Mouse (Mus musculus): ENCODE measurements at regions not wholly inside any gene's neighbourhood (a gene's known extent, or its start where the extent isn't known, plus 50 kb on each side); places are given as distances from the start of the nearest gene placed in this dataset.
A peak's percentile ranks its signal among the peaks of the same experiment; 100 is the strongest.

GRCm38 (mm10) chr14:98749086-98750027, 244.8 kb downstream of the Rpl36a-ps1 start:
- H3K9me3 ChIP-seq (ENCODE audit: control insufficient read depth, low read length) = no peaks in the 10 kb centered on the region
- no peak overlapping the region for H3K4me3 ChIP-seq (ENCODE audit: low read depth, low read length)
- DNase-seq (ENCODE audit: low spot score) (no peak), ATAC-seq (ENCODE audit: low read depth) (no peak)
- no peak overlapping the region for H3K9ac ChIP-seq (ENCODE audit: low read depth, low read length)
- no peaks in the 10 kb centered on the region for H3K4me1 ChIP-seq (ENCODE audit: control insufficient read depth, insufficient read depth, low read length)
- no peak overlapping the region for H3K27ac ChIP-seq (replicated peaks; ENCODE audit: low read depth, low read length)
- no peaks in the 10 kb centered on the region for H3K27me3 ChIP-seq (replicated peaks; ENCODE audit: control insufficient read depth, insufficient read depth, low read length)
- H3K4me2 ChIP-seq (ENCODE audit: low read depth, low read length) = no peak overlapping the region
- 77% methylated on average over 14 of the region's 14 CpGs for WGBS
- H3K36me3 ChIP-seq (ENCODE audit: control insufficient read depth, insufficient read depth, low read length) = no peaks in the 10 kb centered on the region

- no peak overlapping the region for H3K4me2 ChIP-seq (ENCODE audit: low read depth, low read length)
- 80% methylated on average over 16 of the region's 16 CpGs for WGBS
- no peak for ATAC-seq (ENCODE audit: low read depth)
Measured at GRCm38 (mm10) chr14:98747159-98747775, 246.9 kb downstream of the Rpl36a-ps1 start.

GRCm38 (mm10) chr14:98730375-98730774, 263.7 kb downstream of the Rpl36a-ps1 start:
- no peak overlapping the region for H3K4me2 ChIP-seq (ENCODE audit: low read depth, low read length)
- H3K9me3 ChIP-seq (ENCODE audit: control insufficient read depth, low read length) = no peaks in the 10 kb centered on the region
- no peaks in the 10 kb centered on the region for H3K36me3 ChIP-seq (ENCODE audit: control insufficient read depth, insufficient read depth, low read length)
- no peaks in the 10 kb centered on the region for H3K4me1 ChIP-seq (ENCODE audit: control insufficient read depth, insufficient read depth, low read length)
- H3K4me3 ChIP-seq (ENCODE audit: low read depth, low read length) = no peak overlapping the region
- ATAC-seq (ENCODE audit: low read depth) = no peak
- no peak overlapping the region for H3K27ac ChIP-seq (replicated peaks; ENCODE audit: low read depth, low read length)
- no peak for DNase-seq (ENCODE audit: low spot score)
- H3K9ac ChIP-seq (ENCODE audit: low read depth, low read length) = no peak overlapping the region
- no peaks in the 10 kb centered on the region for H3K27me3 ChIP-seq (replicated peaks; ENCODE audit: control insufficient read depth, insufficient read depth, low read length)
- WGBS = 88% methylated on average over 3 of the region's 3 CpGs

More at GRCm38 (mm10) chr14:98747159-98747775, 246.9 kb downstream of the Rpl36a-ps1 start:
- Histone ChIP-seq H3K36me3 (ENCODE audit: control insufficient read depth, insufficient read depth, low read length) (no peaks in the 10 kb centered on the region), H3K4me1 (ENCODE audit: control insufficient read depth, insufficient read depth, low read length) (no peaks in the 10 kb centered on the region), H3K27ac (replicated peaks; ENCODE audit: low read depth, low read length) (no peak overlapping the region), H3K9me3 (ENCODE audit: control insufficient read depth, low read length) (no peaks in the 10 kb centered on the region), H3K9ac (ENCODE audit: low read depth, low read length) (no peak overlapping the region), H3K4me3 (ENCODE audit: low read depth, low read length) (no peak overlapping the region), H3K27me3 (replicated peaks; ENCODE audit: control insufficient read depth, insufficient read depth, low read length) (no peaks in the 10 kb centered on the region)
- DNase-seq (ENCODE audit: low spot score) = no peak

GRCm38 (mm10) chr14:98728863-98729262, 265.3 kb downstream of the Rpl36a-ps1 start:
- Histone ChIP-seq H3K9ac (ENCODE audit: low read depth, low read length) (no peak overlapping the region), H3K4me2 (ENCODE audit: low read depth, low read length) (no peak overlapping the region)
- DNase-seq (ENCODE audit: low spot score) = no peak

GRCm38 (mm10) chr14:98722481-98722880, 271.6 kb downstream of the Rpl36a-ps1 start:
- Histone ChIP-seq H3K9me3 (ENCODE audit: control insufficient read depth, low read length) (no peaks in the 10 kb centered on the region), H3K4me3 (ENCODE audit: low read depth, low read length) (no peak overlapping the region), H3K27me3 (replicated peaks; ENCODE audit: control insufficient read depth, insufficient read depth, low read length) (no peaks in the 10 kb centered on the region), H3K36me3 (ENCODE audit: control insufficient read depth, insufficient read depth, low read length) (no peaks in the 10 kb centered on the region), H3K9ac (ENCODE audit: low read depth, low read length) (no peak overlapping the region), H3K4me1 (ENCODE audit: control insufficient read depth, insufficient read depth, low read length) (no peaks in the 10 kb centered on the region), H3K27ac (replicated peaks; ENCODE audit: low read depth, low read length) (no peak overlapping the region), H3K4me2 (ENCODE audit: low read depth, low read length) (no peak overlapping the region)
- ATAC-seq (ENCODE audit: low read depth) = no peak
- 73% methylated on average over 9 of the region's 9 CpGs for WGBS
- no peak for DNase-seq (ENCODE audit: low spot score)

More at GRCm38 (mm10) chr14:98728863-98729262, 265.3 kb downstream of the Rpl36a-ps1 start:
- Histone ChIP-seq H3K4me1 (ENCODE audit: control insufficient read depth, insufficient read depth, low read length) (no peaks in the 10 kb centered on the region), H3K27ac (replicated peaks; ENCODE audit: low read depth, low read length) (no peak overlapping the region), H3K9me3 (ENCODE audit: control insufficient read depth, low read length) (no peaks in the 10 kb centered on the region), H3K27me3 (replicated peaks; ENCODE audit: control insufficient read depth, insufficient read depth, low read length) (no peaks in the 10 kb centered on the region), H3K4me3 (ENCODE audit: low read depth, low read length) (no peak overlapping the region), H3K36me3 (ENCODE audit: control insufficient read depth, insufficient read depth, low read length) (no peaks in the 10 kb centered on the region)
- ATAC-seq (ENCODE audit: low read depth) = no peak
- 59% methylated on average over 2 of the region's 2 CpGs for WGBS

- ATAC-seq (ENCODE audit: low read depth) = no peak
- H3K9me3 ChIP-seq (ENCODE audit: control insufficient read depth, low read length) = no peaks in the 10 kb centered on the region
- no peak overlapping the region for H3K4me2 ChIP-seq (ENCODE audit: low read depth, low read length)
- H3K4me1 ChIP-seq (ENCODE audit: control insufficient read depth, insufficient read depth, low read length) = no peaks in the 10 kb centered on the region
- no peak for DNase-seq (ENCODE audit: low spot score)
- no peak overlapping the region for H3K9ac ChIP-seq (ENCODE audit: low read depth, low read length)
- 95% methylated on average over 2 of the region's 2 CpGs for WGBS
- no peak overlapping the region for H3K27ac ChIP-seq (replicated peaks; ENCODE audit: low read depth, low read length)
- H3K4me3 ChIP-seq (ENCODE audit: low read depth, low read length) = no peak overlapping the region
- no peaks in the 10 kb centered on the region for H3K27me3 ChIP-seq (replicated peaks; ENCODE audit: control insufficient read depth, insufficient read depth, low read length)
- H3K36me3 ChIP-seq (ENCODE audit: control insufficient read depth, insufficient read depth, low read length) = no peaks in the 10 kb centered on the region
Measured at GRCm38 (mm10) chr14:98721033-98721432, 273.1 kb downstream of the Rpl36a-ps1 start.

- WGBS = 46% methylated on average over 2 of the region's 2 CpGs
- DNase-seq (ENCODE audit: low spot score) = peak; percentile 11
- no peak for ATAC-seq (ENCODE audit: low read depth)
Measured at GRCm38 (mm10) chr14:98708045-98708444, 286.1 kb downstream of the Rpl36a-ps1 start.

GRCm38 (mm10) chr14:98707574-98707973, 286.5 kb downstream of the Rpl36a-ps1 start:
- Histone ChIP-seq H3K36me3 (ENCODE audit: control insufficient read depth, insufficient read depth, low read length) (no peaks in the 10 kb centered on the region), H3K27me3 (replicated peaks; ENCODE audit: control insufficient read depth, insufficient read depth, low read length) (no peaks in the 10 kb centered on the region), H3K9me3 (ENCODE audit: control insufficient read depth, low read length) (no peaks in the 10 kb centered on the region), H3K9ac (ENCODE audit: low read depth, low read length) (no peak overlapping the region), H3K4me1 (ENCODE audit: control insufficient read depth, insufficient read depth, low read length) (no peaks in the 10 kb centered on the region), H3K4me2 (ENCODE audit: low read depth, low read length) (no peak overlapping the region), H3K4me3 (ENCODE audit: low read depth, low read length) (no peak overlapping the region), H3K27ac (replicated peaks; ENCODE audit: low read depth, low read length) (no peak overlapping the region)
- no peak for DNase-seq (ENCODE audit: low spot score)
- ATAC-seq (ENCODE audit: low read depth) = no peak
- 83% methylated on average over 4 of the region's 4 CpGs for WGBS

More at GRCm38 (mm10) chr14:98708045-98708444, 286.1 kb downstream of the Rpl36a-ps1 start:
- no peak overlapping the region for H3K27ac ChIP-seq (replicated peaks; ENCODE audit: low read depth, low read length)
- no peaks in the 10 kb centered on the region for H3K4me1 ChIP-seq (ENCODE audit: control insufficient read depth, insufficient read depth, low read length)
- H3K36me3 ChIP-seq (ENCODE audit: control insufficient read depth, insufficient read depth, low read length) = no peaks in the 10 kb centered on the region
- no peaks in the 10 kb centered on the region for H3K27me3 ChIP-seq (replicated peaks; ENCODE audit: control insufficient read depth, insufficient read depth, low read length)
- H3K4me2 ChIP-seq (ENCODE audit: low read depth, low read length) = no peak overlapping the region
- no peak overlapping the region for H3K4me3 ChIP-seq (ENCODE audit: low read depth, low read length)
- no peaks in the 10 kb centered on the region for H3K9me3 ChIP-seq (ENCODE audit: control insufficient read depth, low read length)
- no peak overlapping the region for H3K9ac ChIP-seq (ENCODE audit: low read depth, low read length)
